Mouse (Mus musculus): Measurements from ENCODE around the gene Abca1. TPM values are rescaled to one million over a fixed set of nuclear protein-coding genes. Genes with fewer than 3 reads are reported as not detected.

Abca1 gene
- polyA plus RNA-seq, 1 experiment from 2014 or later: 16.3 TPM

DNA sequence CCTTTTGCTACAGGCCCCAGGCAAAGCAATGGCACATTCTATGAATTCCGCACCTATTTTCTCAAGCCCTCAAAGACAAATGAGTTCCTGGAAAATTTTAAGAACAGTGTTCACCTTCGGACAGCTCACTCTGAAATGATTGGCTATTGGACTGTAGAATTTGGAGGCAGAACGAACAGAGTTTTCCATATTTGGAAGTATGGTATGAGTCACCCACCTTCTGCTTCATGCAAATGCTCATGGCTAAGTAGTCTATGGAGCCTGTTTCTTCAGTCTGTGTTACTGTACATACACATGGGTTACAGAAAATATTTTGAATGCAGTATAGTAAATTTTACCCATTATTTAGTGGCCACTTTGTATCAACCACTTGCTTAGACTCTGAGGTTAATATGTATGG lies 144.7 kb downstream of the Abca1 start:
- Histone ChIP-seq H3K27ac (ENCODE audit: low read depth, low read length) (no peak overlapping the region), H3K4me2 (no peak overlapping the region), H3K9ac (ENCODE audit: low read depth, low read length) (no peak overlapping the region), H3K27me3 (replicated peaks; ENCODE audit: control insufficient read depth, insufficient read depth, low read length) (no peaks in the 10 kb centered on the region), H3K4me3 (ENCODE audit: low read depth, low read length) (no peak overlapping the region), H3K4me1 (replicated peaks; ENCODE audit: control insufficient read depth, insufficient read depth, low read length) (0 out of 2 replicates have a peak, but pooled peaks cover 3% of the 10 kb centered on the region), H3K9me3 (ENCODE audit: control insufficient read depth, low read length) (peaks cover 4% of the 10 kb centered on the region; the same call in 1 of the 2 replicates), H3K36me3 (ENCODE audit: control insufficient read depth, insufficient read depth, low read length) (peaks cover 31% of the 10 kb centered on the region)
- DNase-seq (ENCODE audit: low spot score) (no peak), ATAC-seq (replicated peaks; ENCODE audit: low FRiP score) (no peak)
- WGBS: 91% methylated on average over 3 of the region's 3 CpGs

DNA sequence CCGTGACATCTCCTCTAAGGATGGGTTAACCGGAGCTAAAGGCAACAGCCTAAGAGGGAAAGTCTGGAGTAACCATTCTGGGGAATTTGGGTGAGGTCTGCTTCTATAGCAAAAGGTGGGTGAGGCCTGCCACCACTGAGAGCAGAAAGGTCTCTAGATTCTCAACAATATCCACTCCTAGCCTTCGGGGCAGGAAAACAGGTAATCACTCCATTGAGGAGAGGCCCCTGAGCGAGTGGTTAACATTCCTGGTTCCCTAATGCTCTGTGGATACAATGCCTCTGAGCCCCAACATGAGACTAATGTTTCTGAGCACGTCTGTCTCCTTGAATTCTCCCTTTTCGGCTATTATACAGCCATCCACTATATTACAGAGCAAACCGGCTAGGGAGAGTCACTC lies 145.3 kb downstream of the Abca1 start:
- Histone ChIP-seq H3K9me3 (ENCODE audit: control insufficient read depth, low read length) (peaks cover 4% of the 10 kb centered on the region; the same call in 1 of the 2 replicates), H3K9ac (ENCODE audit: low read depth, low read length) (no peak overlapping the region), H3K4me2 (no peak overlapping the region), H3K4me3 (ENCODE audit: low read depth, low read length) (no peak overlapping the region), H3K27me3 (replicated peaks; ENCODE audit: control insufficient read depth, insufficient read depth, low read length) (no peaks in the 10 kb centered on the region), H3K36me3 (ENCODE audit: control insufficient read depth, insufficient read depth, low read length) (peaks cover 27% of the 10 kb centered on the region), H3K27ac (ENCODE audit: low read depth, low read length) (no peak overlapping the region), H3K4me1 (replicated peaks; ENCODE audit: control insufficient read depth, insufficient read depth, low read length) (0 out of 2 replicates have a peak, but pooled peaks cover 3% of the 10 kb centered on the region)
- DNase-seq (ENCODE audit: low spot score) (no peak), ATAC-seq (replicated peaks; ENCODE audit: low FRiP score) (no peak)
- WGBS: 89% methylated on average over 7 of the region's 7 CpGs

DNA sequence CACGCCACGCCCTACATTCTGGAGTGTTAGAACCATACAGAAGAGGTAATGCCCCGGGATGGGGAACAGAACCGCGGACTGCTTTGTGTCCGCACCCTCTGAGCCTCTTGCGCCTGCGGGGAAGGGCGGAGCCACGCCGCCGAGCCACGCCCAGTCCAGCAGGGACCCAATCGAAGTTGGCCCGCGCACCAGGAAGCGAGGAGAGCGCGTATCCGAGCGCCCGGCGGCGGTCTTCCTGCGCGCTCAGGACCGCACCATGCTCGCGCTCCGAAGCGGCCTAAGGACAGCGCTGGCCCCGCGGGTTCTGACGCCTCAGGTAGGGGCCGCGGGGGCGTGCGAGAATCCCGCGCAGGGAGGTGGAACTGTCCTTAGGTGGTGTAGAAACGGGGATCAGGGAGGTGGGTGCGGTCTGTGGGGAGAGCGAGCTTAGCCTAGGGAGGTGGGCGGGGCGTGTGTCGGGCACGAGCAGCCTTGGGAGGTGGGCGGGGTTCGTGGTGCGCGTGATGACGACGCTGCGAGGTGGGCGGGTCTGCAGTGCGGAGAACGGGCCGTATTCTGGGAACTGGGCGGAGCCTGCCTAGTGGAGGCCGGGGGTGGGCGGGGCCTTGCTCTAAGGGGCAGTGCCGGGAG lies 147.8 kb downstream of the Abca1 start, which contains the start of gene Nipsnap3b:
Gene Nipsnap3b (plus strand): TSS at position 149 of the 630 bp plus-strand sequence.
- DNase-seq (ENCODE audit: low spot score): peak; percentile 98
- H3K9ac ChIP-seq (ENCODE audit: low read depth, low read length): peak within 1 kb of the TSS; percentile 76
- H3K4me3 ChIP-seq (ENCODE audit: low read depth, low read length): peak within 1 kb of the TSS; percentile 77
- 0 out of 2 replicates have a peak, but pooled peaks cover 3% of the 10 kb centered on the region for H3K4me1 ChIP-seq (replicated peaks; ENCODE audit: control insufficient read depth, insufficient read depth, low read length)
- H3K27ac ChIP-seq (ENCODE audit: low read depth, low read length): peak within 1 kb of the TSS; percentile 78
- WGBS: under 1% methylated on average over 63 of the region's 63 CpGs
- peaks cover 16% of the 10 kb centered on the region for H3K36me3 ChIP-seq (ENCODE audit: control insufficient read depth, insufficient read depth, low read length)
- peaks cover 2% of the 10 kb centered on the region; the same call in 1 of the 2 replicates for H3K9me3 ChIP-seq (ENCODE audit: control insufficient read depth, low read length)
- peak within 1 kb of the TSS; percentile 81 for H3K4me2 ChIP-seq
- ATAC-seq (replicated peaks; ENCODE audit: low FRiP score): peak; percentile 95
- no peaks in the 10 kb centered on the region for H3K27me3 ChIP-seq (replicated peaks; ENCODE audit: control insufficient read depth, insufficient read depth, low read length)

DNA sequence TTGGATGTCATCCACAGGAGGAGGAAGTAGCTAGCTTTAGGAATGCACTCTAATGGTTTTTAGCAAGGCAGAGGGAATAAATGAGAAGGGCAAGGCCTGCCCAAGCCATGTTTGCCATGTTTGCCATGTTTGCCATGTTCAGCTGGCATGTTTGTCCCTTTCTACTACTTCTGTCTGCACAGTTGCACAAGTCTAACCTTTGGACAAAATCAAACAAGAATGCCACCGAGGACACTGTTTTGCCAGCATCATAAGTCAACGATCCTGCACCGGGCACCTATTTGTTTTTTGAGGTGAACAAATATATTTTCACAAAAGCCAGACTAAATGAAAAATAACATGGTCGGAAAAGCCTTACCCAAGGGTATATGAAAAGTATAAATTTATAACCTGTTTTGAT lies 149.8 kb downstream of the Abca1 start:
- no peak overlapping the region for H3K9ac ChIP-seq (ENCODE audit: low read depth, low read length)
- 0 out of 2 replicates have a peak, but pooled peaks cover 3% of the 10 kb centered on the region for H3K4me1 ChIP-seq (replicated peaks; ENCODE audit: control insufficient read depth, insufficient read depth, low read length)
- ATAC-seq (replicated peaks; ENCODE audit: low FRiP score) (no peak), DNase-seq (ENCODE audit: low spot score) (no peak)
- H3K9me3 ChIP-seq (ENCODE audit: control insufficient read depth, low read length): no peaks in the 10 kb centered on the region
- peaks cover 3% of the 10 kb centered on the region; the same call in 1 of the 2 replicates for H3K36me3 ChIP-seq (ENCODE audit: control insufficient read depth, insufficient read depth, low read length)
- no peak overlapping the region for H3K4me2 ChIP-seq
- no peak overlapping the region for H3K27ac ChIP-seq (ENCODE audit: low read depth, low read length)
- 88% methylated on average over 4 of the region's 4 CpGs for WGBS
- no peak overlapping the region for H3K4me3 ChIP-seq (ENCODE audit: low read depth, low read length)
- no peaks in the 10 kb centered on the region for H3K27me3 ChIP-seq (replicated peaks; ENCODE audit: control insufficient read depth, insufficient read depth, low read length)

DNA sequence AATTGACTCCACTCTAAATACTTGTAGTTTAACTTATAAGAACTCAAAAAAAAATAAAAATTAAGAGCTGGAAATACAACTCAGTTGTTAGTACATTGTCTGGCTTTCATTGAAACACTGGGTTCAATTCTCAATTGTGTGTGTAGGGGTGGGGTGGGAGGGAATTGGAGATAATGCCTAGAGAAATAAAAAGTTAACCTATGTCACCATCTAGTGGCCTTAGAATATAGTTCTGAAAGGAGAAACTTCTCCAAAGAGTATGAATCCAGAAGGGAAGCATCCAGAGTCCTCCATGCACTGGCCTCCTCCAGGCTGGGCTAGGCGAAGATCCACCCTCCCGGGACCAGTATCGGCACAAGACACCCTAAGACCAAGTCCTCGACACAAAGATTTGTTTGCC lies 150.5 kb downstream of the Abca1 start:
- Histone ChIP-seq H3K27me3 (replicated peaks; ENCODE audit: control insufficient read depth, insufficient read depth, low read length) (no peaks in the 10 kb centered on the region), H3K9me3 (ENCODE audit: control insufficient read depth, low read length) (no peaks in the 10 kb centered on the region), H3K36me3 (ENCODE audit: control insufficient read depth, insufficient read depth, low read length) (peaks cover 1% of the 10 kb centered on the region; the same call in 1 of the 2 replicates), H3K4me2 (no peak overlapping the region), H3K4me1 (replicated peaks; ENCODE audit: control insufficient read depth, insufficient read depth, low read length) (0 out of 2 replicates have a peak, but pooled peaks cover 3% of the 10 kb centered on the region), H3K27ac (ENCODE audit: low read depth, low read length) (no peak overlapping the region), H3K9ac (ENCODE audit: low read depth, low read length) (no peak overlapping the region), H3K4me3 (ENCODE audit: low read depth, low read length) (no peak overlapping the region)
- ATAC-seq (replicated peaks; ENCODE audit: low FRiP score) (no peak), DNase-seq (ENCODE audit: low spot score) (no peak)
- WGBS: 73% methylated on average over 4 of the region's 4 CpGs

DNA sequence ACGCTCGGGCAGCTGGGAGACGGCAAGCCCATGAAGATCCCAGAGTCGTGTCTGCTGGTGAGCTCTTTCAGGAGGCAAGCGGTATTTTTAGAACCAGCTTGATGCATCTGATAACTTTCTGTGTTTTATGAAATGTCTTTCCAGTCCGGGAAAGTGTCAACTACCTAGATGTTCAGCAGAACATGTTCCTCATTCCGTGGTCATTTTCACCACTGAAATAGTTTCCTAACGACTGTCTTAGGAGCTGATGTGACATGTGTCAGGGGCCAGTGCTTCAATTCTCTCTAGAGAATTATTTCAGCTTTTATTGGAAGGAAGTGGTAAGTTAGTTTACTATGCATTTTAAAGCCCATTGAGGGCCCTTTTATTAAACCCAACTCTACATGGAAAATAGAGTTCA lies 159.5 kb downstream of the Abca1 start:
- H3K4me1 ChIP-seq (replicated peaks; ENCODE audit: control insufficient read depth, insufficient read depth, low read length): no peaks in the 10 kb centered on the region
- no peak overlapping the region for H3K9ac ChIP-seq (ENCODE audit: low read depth, low read length)
- 51% methylated on average over 8 of the region's 8 CpGs for WGBS
- no peaks in the 10 kb centered on the region for H3K27me3 ChIP-seq (replicated peaks; ENCODE audit: control insufficient read depth, insufficient read depth, low read length)
- ATAC-seq (replicated peaks; ENCODE audit: low FRiP score) (no peak), DNase-seq (ENCODE audit: low spot score) (no peak)
- H3K36me3 ChIP-seq (ENCODE audit: control insufficient read depth, insufficient read depth, low read length): no peaks in the 10 kb centered on the region
- H3K4me2 ChIP-seq: no peak overlapping the region
- no peak overlapping the region for H3K27ac ChIP-seq (ENCODE audit: low read depth, low read length)
- H3K4me3 ChIP-seq (ENCODE audit: low read depth, low read length): no peak overlapping the region
- H3K9me3 ChIP-seq (ENCODE audit: control insufficient read depth, low read length): no peaks in the 10 kb centered on the region

DNA sequence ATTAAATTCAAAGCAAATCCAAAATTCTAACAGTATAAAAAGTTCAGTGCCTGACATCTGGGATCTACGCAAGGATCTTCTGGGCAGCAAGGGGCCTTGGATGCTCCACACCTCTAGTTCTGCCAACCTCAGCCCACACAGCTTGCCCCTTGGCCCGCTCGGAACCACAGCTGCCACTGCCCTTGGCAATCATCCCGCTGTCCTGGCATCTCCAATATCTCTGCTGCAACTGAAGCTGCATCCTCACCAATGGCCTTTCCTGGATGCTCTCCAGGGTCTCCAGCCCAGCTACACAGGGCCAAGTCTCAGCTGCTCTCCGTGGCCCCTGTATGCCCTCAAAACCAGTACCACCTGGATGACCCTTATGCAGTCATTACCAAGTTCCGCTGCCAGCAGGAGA lies 160.2 kb downstream of the Abca1 start:
- no peaks in the 10 kb centered on the region for H3K4me1 ChIP-seq (replicated peaks; ENCODE audit: control insufficient read depth, insufficient read depth, low read length)
- ATAC-seq (replicated peaks; ENCODE audit: low FRiP score) (no peak), DNase-seq (ENCODE audit: low spot score) (no peak)
- H3K36me3 ChIP-seq (ENCODE audit: control insufficient read depth, insufficient read depth, low read length): no peaks in the 10 kb centered on the region
- no peaks in the 10 kb centered on the region for H3K9me3 ChIP-seq (ENCODE audit: control insufficient read depth, low read length)
- WGBS: 92% methylated on average over 6 of the region's 6 CpGs
- no peak overlapping the region for H3K27ac ChIP-seq (ENCODE audit: low read depth, low read length)
- H3K4me2 ChIP-seq: no peak overlapping the region
- H3K27me3 ChIP-seq (replicated peaks; ENCODE audit: control insufficient read depth, insufficient read depth, low read length): no peaks in the 10 kb centered on the region
- no peak overlapping the region for H3K9ac ChIP-seq (ENCODE audit: low read depth, low read length)
- no peak overlapping the region for H3K4me3 ChIP-seq (ENCODE audit: low read depth, low read length)

DNA sequence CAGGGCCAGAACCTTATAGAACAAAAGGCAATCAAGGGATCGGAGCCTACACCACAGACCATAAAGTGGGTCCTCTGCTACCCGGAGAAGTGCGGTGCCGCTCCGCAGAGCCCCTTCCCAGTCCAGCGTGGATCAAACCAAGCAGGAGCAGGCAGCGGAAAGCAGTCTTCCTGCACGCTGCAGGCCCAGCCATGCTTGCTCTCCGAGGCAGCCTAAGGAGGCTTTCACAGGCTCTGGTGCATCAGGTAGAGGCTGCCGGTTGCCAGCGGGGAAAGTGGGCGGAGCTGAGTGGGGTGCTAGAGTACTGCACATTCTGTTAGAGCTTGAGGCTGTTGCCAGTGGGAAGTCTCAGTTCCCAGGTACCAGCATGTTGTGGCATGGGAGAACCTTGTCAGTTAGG lies 170.4 kb downstream of the Abca1 start, which contains the start of gene Nipsnap3a:
Gene Nipsnap3a (plus strand): TSS at position 25 of the 400 bp plus-strand sequence.
- ATAC-seq (replicated peaks; ENCODE audit: low FRiP score): no peak
- peak within 1 kb of the TSS; percentile 46 for H3K4me2 ChIP-seq
- no peaks in the 10 kb centered on the region for H3K4me1 ChIP-seq (replicated peaks; ENCODE audit: control insufficient read depth, insufficient read depth, low read length)
- no peak within 1 kb of the TSS for H3K9ac ChIP-seq (ENCODE audit: low read depth, low read length)
- no peak within 1 kb of the TSS for H3K4me3 ChIP-seq (ENCODE audit: low read depth, low read length)
- no peak for DNase-seq (ENCODE audit: low spot score)
- no peaks in the 10 kb centered on the region for H3K9me3 ChIP-seq (ENCODE audit: control insufficient read depth, low read length)
- H3K36me3 ChIP-seq (ENCODE audit: control insufficient read depth, insufficient read depth, low read length): no peaks in the 10 kb centered on the region
- 30% methylated on average over 12 of the region's 12 CpGs for WGBS
- no peak within 1 kb of the TSS for H3K27ac ChIP-seq (ENCODE audit: low read depth, low read length)
- H3K27me3 ChIP-seq (replicated peaks; ENCODE audit: control insufficient read depth, insufficient read depth, low read length): no peaks in the 10 kb centered on the region

DNA sequence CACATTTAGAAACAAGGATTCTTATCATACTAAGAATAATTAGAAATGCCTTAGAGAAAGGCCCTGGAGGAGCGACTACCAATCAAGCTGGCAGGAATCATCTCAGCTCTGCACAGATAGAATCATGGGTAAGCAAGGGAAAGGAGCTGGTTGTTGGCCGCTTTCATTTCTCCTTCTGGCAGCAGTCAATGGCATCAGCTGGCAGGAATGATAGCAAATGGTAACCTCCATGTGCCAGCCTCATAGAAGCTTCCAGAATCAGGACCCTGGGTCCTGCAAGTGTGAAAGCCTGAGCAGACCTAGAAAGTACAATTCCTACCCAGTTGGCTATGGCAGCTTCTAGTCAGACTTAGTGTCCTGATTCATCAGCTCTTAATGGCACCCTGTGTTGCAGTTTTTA lies 173.4 kb downstream of the Abca1 start:
- Histone ChIP-seq H3K9ac (ENCODE audit: low read depth, low read length) (no peak overlapping the region), H3K36me3 (ENCODE audit: control insufficient read depth, insufficient read depth, low read length) (no peaks in the 10 kb centered on the region), H3K4me1 (replicated peaks; ENCODE audit: control insufficient read depth, insufficient read depth, low read length) (no peaks in the 10 kb centered on the region), H3K27ac (ENCODE audit: low read depth, low read length) (no peak overlapping the region), H3K27me3 (replicated peaks; ENCODE audit: control insufficient read depth, insufficient read depth, low read length) (no peaks in the 10 kb centered on the region), H3K9me3 (ENCODE audit: control insufficient read depth, low read length) (no peaks in the 10 kb centered on the region), H3K4me3 (ENCODE audit: low read depth, low read length) (no peak overlapping the region), H3K4me2 (no peak overlapping the region)
- no peak for ATAC-seq (replicated peaks; ENCODE audit: low FRiP score)
- no peak for DNase-seq (ENCODE audit: low spot score)
- 78% methylated on average over 2 of the region's 2 CpGs for WGBS

Measured in liver, embryonic 11.5 days (tissue).